Mouse (Mus musculus): ENCODE measurements at regions not wholly inside any gene's neighbourhood (a gene's known extent, or its start where the extent isn't known, plus 50 kb on each side); places are given as distances from the start of the nearest gene placed in this dataset.

DNA sequence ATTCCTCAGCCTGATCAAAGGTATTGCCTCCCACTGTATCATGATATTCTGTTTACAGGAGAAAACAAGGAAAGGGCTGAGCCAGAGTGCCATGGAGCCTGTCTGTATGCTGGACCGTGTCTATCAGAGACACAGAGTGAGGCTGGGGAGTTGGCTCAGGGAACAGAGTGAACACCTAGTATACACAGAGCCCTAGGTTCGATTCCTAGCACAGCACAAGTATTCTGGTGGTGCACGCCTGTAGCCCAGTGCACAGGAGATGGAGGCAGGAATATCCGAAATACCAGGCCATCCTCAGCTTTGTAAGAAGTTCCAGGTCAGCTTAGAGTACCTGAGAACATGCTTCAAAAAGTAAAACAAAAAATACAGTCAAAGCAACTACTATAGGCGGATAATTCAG is 237.2 kb upstream of the Adgrl2 start:
- Histone ChIP-seq H3K27me3 (replicated peaks) (no peaks in the 10 kb centered on the region), H3K36me3 (replicated peaks) (no peaks in the 10 kb centered on the region), H3K4me3 (no peak overlapping the region), H3K4me1 (no peaks in the 10 kb centered on the region), H3K9me3 (no peaks in the 10 kb centered on the region), H3K27ac (no peak overlapping the region), H3K9ac (no peak overlapping the region), H3K4me2 (no peak overlapping the region)
- ATAC-seq (replicated peaks): no peak
- WGBS: 85% methylated on average over 5 of the region's 5 CpGs

DNA sequence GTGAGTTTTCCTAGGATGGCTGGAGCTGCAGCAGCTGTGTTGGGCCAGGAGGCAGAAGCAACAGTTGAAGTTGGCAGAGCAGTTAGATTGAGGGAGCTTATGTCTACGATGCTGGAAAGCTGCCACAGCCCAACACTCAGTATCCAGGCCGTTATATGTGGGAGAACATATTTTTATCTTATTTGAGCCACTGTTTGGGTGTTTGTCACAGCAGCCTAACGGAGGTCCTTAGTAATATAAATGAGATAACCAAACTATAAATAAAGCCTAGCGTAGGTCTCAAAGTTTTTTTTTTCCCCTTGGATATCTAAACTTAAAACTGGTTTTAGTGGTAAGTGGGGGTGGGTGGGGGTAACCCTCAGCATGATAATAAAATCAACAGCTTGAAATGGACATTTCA is 236.4 kb upstream of the Adgrl2 start:
- whole genome bisulfite sequencing: 84% methylated on average over 4 of the region's 4 CpGs
- Histone ChIP-seq H3K36me3 (replicated peaks) (no peaks in the 10 kb centered on the region), H3K9me3 (no peaks in the 10 kb centered on the region), H3K4me3 (no peak overlapping the region), H3K27me3 (replicated peaks) (no peaks in the 10 kb centered on the region), H3K27ac (no peak overlapping the region), H3K9ac (no peak overlapping the region), H3K4me1 (no peaks in the 10 kb centered on the region), H3K4me2 (no peak overlapping the region)
- ATAC-seq (replicated peaks): no peak

DNA sequence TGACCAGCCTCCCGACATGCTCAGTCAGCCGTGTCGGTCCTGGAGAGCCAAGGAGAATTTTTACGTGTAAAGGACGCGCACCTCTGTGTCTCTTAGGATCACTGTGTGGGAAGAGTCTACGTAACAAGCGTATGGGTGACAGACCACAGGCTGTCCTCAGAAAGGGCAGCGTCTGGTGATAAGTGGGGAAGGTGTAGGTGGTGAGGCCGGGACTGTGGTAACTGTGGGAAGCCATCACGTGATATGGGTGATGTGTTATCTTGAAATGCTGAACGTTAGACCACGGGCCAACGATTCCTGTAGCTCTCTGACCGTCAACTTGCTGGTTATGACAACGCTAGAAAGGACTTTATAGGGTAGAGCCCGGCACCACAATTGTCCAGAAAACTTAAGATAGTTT is 235.3 kb upstream of the Adgrl2 start:
- Histone ChIP-seq H3K27ac (no peak overlapping the region), H3K9ac (no peak overlapping the region), H3K9me3 (no peaks in the 10 kb centered on the region), H3K4me1 (no peaks in the 10 kb centered on the region), H3K36me3 (replicated peaks) (no peaks in the 10 kb centered on the region), H3K4me2 (no peak overlapping the region), H3K4me3 (no peak overlapping the region), H3K27me3 (replicated peaks) (0 out of 2 replicates have a peak, but pooled peaks cover 3% of the 10 kb centered on the region)
- ATAC-seq (replicated peaks): no peak
- 74% methylated on average over 17 of the region's 17 CpGs for WGBS

DNA sequence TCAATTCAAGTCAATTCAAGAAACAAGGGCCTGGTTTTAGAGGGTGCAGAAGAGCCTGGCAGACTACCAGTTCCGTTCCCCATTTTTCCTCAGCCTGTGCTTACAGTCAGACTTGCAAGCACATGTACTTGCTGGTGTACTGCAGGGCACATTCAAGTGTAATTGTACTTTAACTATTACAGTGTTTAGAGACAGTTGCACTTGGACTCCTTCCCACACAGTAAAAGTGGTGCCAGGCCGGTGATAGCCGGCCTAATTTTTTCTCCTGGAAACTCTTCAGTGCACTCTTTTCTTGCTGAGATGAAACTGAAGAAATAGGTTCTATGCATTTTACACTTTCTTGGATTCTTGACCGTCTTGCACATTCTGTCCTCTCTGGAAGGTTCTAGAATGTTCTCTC is 233.9 kb upstream of the Adgrl2 start:
- Histone ChIP-seq H3K4me3 (no peak overlapping the region), H3K9ac (no peak overlapping the region), H3K27ac (no peak overlapping the region), H3K4me1 (0 out of 2 replicates have a peak, but pooled peaks cover 3% of the 10 kb centered on the region), H3K36me3 (replicated peaks) (no peaks in the 10 kb centered on the region), H3K9me3 (no peaks in the 10 kb centered on the region), H3K4me2 (no peak overlapping the region), H3K27me3 (replicated peaks) (0 out of 2 replicates have a peak, but pooled peaks cover 3% of the 10 kb centered on the region)
- WGBS: 89% methylated on average over 4 of the region's 4 CpGs
- no peak for ATAC-seq (replicated peaks)

DNA sequence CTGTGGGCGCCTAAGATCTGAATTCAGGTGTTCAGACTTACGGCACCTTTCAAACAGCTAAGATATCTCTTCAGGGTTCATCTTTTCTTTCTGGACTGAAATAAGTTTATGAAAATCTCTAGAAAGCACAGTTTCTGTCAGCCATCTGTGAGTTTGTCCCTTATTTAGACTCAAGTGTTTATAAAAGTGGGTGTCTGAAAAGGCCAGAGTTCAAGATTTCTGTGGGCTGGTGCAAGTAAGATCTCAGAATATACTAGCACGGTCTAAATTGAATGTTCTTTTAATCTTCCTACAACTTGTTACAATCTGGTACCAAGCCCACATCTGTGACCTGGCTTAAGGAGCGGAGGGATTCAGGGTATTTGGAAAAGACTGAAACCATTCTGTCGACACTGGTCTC is 233.4 kb upstream of the Adgrl2 start:
- H3K36me3 ChIP-seq (replicated peaks): no peaks in the 10 kb centered on the region
- no peak overlapping the region for H3K4me2 ChIP-seq
- WGBS: 90% methylated on average over 5 of the region's 5 CpGs
- H3K9me3 ChIP-seq: no peaks in the 10 kb centered on the region
- no peak for ATAC-seq (replicated peaks)
- H3K27me3 ChIP-seq (replicated peaks): 0 out of 2 replicates have a peak, but pooled peaks cover 3% of the 10 kb centered on the region
- no peak overlapping the region for H3K4me3 ChIP-seq
- H3K9ac ChIP-seq: no peak overlapping the region
- H3K4me1 ChIP-seq: 0 out of 2 replicates have a peak, but pooled peaks cover 5% of the 10 kb centered on the region
- H3K27ac ChIP-seq: no peak overlapping the region

- 0 out of 2 replicates have a peak, but pooled peaks cover 3% of the 10 kb centered on the region for H3K27me3 ChIP-seq (replicated peaks)
- H3K9me3 ChIP-seq: no peaks in the 10 kb centered on the region
- H3K4me3 ChIP-seq: no peak overlapping the region
- no peak overlapping the region for H3K4me2 ChIP-seq
- H3K9ac ChIP-seq: no peak overlapping the region
- 75% methylated on average over 4 of the region's 4 CpGs for WGBS
- no peak for ATAC-seq (replicated peaks)
- H3K36me3 ChIP-seq (replicated peaks): no peaks in the 10 kb centered on the region
- no peak overlapping the region for H3K27ac ChIP-seq
- 0 out of 2 replicates have a peak, but pooled peaks cover 5% of the 10 kb centered on the region for H3K4me1 ChIP-seq
Measured at GRCm38 (mm10) chr3:149220958-149221357, 230.6 kb upstream of the Adgrl2 start.

DNA sequence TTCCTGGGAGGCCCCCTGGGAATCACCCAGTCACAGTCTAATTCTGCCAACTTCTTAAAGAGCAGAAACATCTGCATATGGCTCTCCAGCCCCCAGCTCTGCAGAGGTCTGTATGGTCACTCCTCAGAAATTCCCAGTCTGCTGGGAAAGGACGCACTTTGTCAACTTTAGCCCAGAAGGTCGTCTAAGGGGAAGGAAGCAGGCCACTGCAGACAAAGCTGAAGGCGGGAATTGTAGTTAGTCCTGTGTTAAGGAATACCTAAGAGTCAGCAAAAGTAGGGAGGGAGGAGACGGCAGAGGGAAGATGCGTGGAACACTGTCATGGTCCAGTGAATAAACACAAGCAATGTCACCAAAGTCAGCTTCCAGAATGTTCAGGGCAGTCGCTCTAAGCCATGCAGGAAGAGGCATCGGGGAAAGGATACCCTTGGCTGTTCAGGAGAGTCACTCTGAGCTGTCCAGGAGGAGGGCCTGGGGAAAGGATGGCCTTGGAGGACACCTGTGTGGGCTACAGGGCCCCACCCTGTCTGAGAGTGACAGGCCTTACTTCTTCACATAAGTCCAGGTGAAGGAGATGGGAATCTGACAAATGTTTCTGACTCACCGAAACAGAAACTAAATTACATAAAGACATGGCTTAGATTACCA is 230.1 kb upstream of the Adgrl2 start:
- 51% methylated on average over 8 of the region's 8 CpGs for WGBS
- Histone ChIP-seq H3K27ac (no peak overlapping the region), H3K9me3 (no peaks in the 10 kb centered on the region), H3K36me3 (replicated peaks) (no peaks in the 10 kb centered on the region), H3K4me1 (0 out of 2 replicates have a peak, but pooled peaks cover 5% of the 10 kb centered on the region), H3K27me3 (replicated peaks) (0 out of 2 replicates have a peak, but pooled peaks cover 3% of the 10 kb centered on the region), H3K4me3 (no peak overlapping the region), H3K4me2 (no peak overlapping the region), H3K9ac (no peak overlapping the region)
- ATAC-seq (replicated peaks): no peak

GRCm38 (mm10) chr3:149219381-149220303 is 229.3 kb upstream of the Adgrl2 start:
- Histone ChIP-seq H3K36me3 (replicated peaks) (no peaks in the 10 kb centered on the region), H3K27me3 (replicated peaks) (0 out of 2 replicates have a peak, but pooled peaks cover 3% of the 10 kb centered on the region), H3K4me3 (no peak overlapping the region), H3K4me1 (0 out of 2 replicates have a peak, but pooled peaks cover 5% of the 10 kb centered on the region), H3K27ac (no peak overlapping the region), H3K9me3 (no peaks in the 10 kb centered on the region), H3K9ac (no peak overlapping the region), H3K4me2 (no peak overlapping the region)
- no peak for ATAC-seq (replicated peaks)
- 26% methylated on average over 14 of the region's 14 CpGs for WGBS

GRCm38 (mm10) chr3:149217916-149218803 is 227.8 kb upstream of the Adgrl2 start:
- Histone ChIP-seq H3K4me3 (no peak overlapping the region), H3K36me3 (replicated peaks) (no peaks in the 10 kb centered on the region), H3K9me3 (no peaks in the 10 kb centered on the region), H3K4me1 (0 out of 2 replicates have a peak, but pooled peaks cover 5% of the 10 kb centered on the region), H3K27me3 (replicated peaks) (0 out of 2 replicates have a peak, but pooled peaks cover 3% of the 10 kb centered on the region), H3K9ac (no peak overlapping the region), H3K27ac (no peak overlapping the region), H3K4me2 (no peak overlapping the region)
- WGBS: 90% methylated on average over 9 of the region's 9 CpGs
- ATAC-seq (replicated peaks): no peak

GRCm38 (mm10) chr3:149216759-149217400 is 226.5 kb upstream of the Adgrl2 start:
- Histone ChIP-seq H3K36me3 (replicated peaks) (no peaks in the 10 kb centered on the region), H3K9ac (no peak overlapping the region), H3K4me1 (0 out of 2 replicates have a peak, but pooled peaks cover 5% of the 10 kb centered on the region), H3K27ac (no peak overlapping the region), H3K4me2 (no peak overlapping the region), H3K27me3 (replicated peaks) (0 out of 2 replicates have a peak, but pooled peaks cover 3% of the 10 kb centered on the region), H3K9me3 (no peaks in the 10 kb centered on the region), H3K4me3 (no peak overlapping the region)
- ATAC-seq (replicated peaks): no peak
- 78% methylated on average over 11 of the region's 11 CpGs for WGBS

DNA sequence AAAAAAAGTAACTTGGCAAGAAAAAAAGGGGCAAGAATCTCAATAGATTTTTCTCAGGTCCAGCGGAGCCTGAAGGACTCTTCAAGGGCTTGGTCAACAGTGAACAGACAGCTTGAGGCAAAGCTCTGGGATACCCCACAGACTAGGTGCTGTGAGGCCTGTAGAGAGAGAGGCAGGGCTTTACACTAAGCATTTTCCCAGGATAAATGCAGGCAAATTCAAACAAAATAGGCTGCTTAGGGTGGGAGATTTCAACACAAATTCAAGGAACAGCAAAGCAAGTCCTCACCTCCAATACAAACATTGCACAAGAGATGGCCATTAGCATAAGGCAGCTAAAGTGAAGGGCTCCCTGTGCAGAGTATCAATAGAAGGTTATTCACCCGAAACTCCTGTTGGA is 225.3 kb upstream of the Adgrl2 start:
- no peak overlapping the region for H3K27ac ChIP-seq
- H3K4me3 ChIP-seq: no peak overlapping the region
- H3K4me1 ChIP-seq: 0 out of 2 replicates have a peak, but pooled peaks cover 5% of the 10 kb centered on the region
- no peaks in the 10 kb centered on the region for H3K36me3 ChIP-seq (replicated peaks)
- H3K9me3 ChIP-seq: no peaks in the 10 kb centered on the region
- H3K9ac ChIP-seq: no peak overlapping the region
- no peaks in the 10 kb centered on the region for H3K27me3 ChIP-seq (replicated peaks)
- WGBS: 70% methylated on average over 2 of the region's 2 CpGs
- no peak overlapping the region for H3K4me2 ChIP-seq
- ATAC-seq (replicated peaks): no peak

All from midbrain, embryonic 15.5 days (tissue).